Mouse (Mus musculus): ENCODE measurements around the gene Fpgt. TPM values are rescaled to one million over a fixed set of nuclear protein-coding genes. Genes with fewer than 3 reads are reported as not detected.

Fpgt gene
- total RNA-seq (2021) = 1 to 10 TPM; 4.6 to 5.3 TPM
- long read RNA-seq, experiment 1, partial matches to known transcripts = 0 of 2 reads
- long read RNA-seq, experiment 1, other reads (novel, unspliced or antisense) = 0 of 2 reads
- long read RNA-seq, experiment 2 = 0 reads

DNA sequence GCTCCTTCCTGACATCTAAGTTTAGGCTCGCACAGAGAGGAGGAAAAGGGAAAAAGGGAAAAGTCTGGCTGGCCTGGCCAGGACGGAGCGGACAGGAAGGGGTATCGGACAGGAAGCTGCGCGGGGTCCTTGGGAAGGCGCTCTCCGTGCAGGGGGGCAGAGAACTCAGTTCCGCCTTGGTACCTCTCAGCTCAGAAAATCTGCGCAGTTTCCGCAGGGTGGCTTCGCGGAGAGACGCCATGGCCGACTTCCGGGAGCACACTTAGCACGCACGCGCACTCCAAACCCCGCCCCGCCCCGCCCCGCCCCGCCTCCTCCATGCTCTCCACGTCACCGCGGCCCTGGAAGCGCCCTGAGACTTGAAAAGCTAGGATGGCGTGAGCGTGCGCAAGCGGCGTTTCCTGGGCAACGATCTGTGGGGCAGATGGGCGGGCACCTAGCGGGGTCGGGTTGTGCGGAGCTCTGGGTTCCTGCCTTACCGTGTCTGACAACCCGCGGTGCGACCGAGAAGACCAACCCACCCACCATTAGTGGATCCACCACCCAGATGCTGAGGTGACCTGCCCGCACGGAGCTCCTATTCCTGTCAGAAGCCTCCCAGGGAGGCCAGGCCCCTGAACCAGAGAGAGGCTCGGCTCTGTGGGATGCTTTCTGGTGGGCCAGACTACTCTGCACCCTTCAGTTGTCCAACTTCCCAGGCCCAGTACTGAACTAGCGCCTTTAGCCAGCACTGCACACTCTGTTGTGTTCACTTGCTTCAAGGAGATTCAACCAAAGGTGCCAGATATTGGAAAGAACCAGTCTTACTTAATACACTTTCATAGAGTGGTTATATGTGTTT is at the start of gene Fpgt, which contains the start of gene Lrriq3:
Gene Fpgt (minus strand): TSS at position 288 of the 841 bp plus-strand sequence.
Gene Lrriq3 (plus strand): TSS at position 319 of the 841 bp plus-strand sequence.
- peak; percentile 91 for DNase-seq

GRCm38 (mm10) chr3:155141047-155141446 is 47.8 kb upstream of the Fpgt start:
- DNase-seq = no peak
- intact Hi-C loops (cut with DNase I; ENCODE audit: low total_unique reads) = no loop called here

More for the DNA sequence above, at the start of gene Fpgt, which contains the start of gene Lrriq3:
- intact Hi-C loops (cut with DNase I; ENCODE audit: low total_unique reads) = no loop called here

- intact Hi-C loops (cut with DNase I; ENCODE audit: low total_unique reads) = no loop called here
- no peak for DNase-seq
Measured at GRCm38 (mm10) chr3:155137737-155138136, 44.5 kb upstream of the Fpgt start.

GRCm38 (mm10) chr3:155105957-155106356 is 12.8 kb upstream of the Fpgt start:
- no peak for DNase-seq
- intact Hi-C loops (cut with DNase I; ENCODE audit: low total_unique reads) = no loop called here

GRCm38 (mm10) chr3:155099266-155099665 is 6.1 kb upstream of the Fpgt start:
- intact Hi-C loops (cut with DNase I; ENCODE audit: low total_unique reads) = no loop called here
- DNase-seq = no peak

DNA sequence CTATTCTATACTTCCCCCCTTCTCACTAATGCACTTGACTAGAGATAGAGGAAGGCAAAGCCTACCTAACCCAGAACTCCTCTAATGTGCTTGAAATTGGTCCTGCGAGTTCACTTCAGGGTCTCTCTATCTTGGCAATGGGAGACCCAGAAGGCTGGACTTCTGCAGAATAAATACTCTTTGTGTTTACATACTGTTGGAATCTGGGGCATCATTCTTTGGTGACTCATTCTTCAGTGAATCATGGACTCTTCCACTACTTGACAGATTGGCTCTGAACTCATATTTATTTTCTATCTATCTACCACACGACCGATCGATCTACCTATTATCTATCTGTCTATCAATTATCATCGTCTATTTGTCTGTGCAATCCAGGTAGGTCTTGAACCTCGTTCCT is 1.1 kb downstream of the Fpgt start:
- intact Hi-C loops (cut with DNase I; ENCODE audit: low total_unique reads) = no loop called here
- DNase-seq = no peak

DNA sequence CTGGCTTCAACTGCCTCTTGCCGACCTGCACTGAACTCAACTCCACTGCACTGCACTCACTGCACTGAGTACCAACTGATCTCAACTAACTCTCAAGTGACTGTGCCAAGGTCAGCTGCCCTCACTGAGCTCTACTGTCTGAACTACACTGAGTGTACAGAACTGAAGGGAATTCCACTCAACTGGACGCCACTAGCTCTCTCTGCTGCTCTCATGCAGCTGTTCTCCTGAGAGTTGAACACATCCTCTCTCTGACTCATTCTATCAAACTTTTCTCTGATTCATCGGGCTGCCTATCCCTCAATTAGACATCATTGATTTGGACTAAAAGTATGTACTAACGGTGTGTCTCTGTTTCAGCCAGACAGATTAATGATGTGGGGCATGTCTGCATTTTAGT is 15.3 kb downstream of the Fpgt start:
- intact Hi-C loops (cut with DNase I; ENCODE audit: low total_unique reads) = no loop called here
- DNase-seq = no peak

DNA sequence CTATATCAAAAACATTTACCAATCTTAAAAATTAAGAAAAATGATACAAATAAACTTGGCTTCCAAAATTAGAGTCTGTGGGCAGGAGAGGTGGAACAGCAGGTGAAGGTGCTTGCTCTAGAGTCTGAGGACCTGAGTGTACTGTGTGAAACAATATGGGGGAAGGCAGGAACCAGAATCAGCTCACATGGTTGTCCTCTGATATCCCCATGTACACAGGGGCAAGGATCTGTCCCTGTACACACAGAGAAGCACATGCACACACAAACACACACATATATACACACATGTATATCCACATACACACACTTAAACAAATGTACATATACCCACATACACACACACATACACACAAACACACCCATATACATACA is 33.8 kb downstream of the Fpgt start:
- no peak for DNase-seq
- intact Hi-C loops (cut with DNase I; ENCODE audit: low total_unique reads) = no loop called here

DNA sequence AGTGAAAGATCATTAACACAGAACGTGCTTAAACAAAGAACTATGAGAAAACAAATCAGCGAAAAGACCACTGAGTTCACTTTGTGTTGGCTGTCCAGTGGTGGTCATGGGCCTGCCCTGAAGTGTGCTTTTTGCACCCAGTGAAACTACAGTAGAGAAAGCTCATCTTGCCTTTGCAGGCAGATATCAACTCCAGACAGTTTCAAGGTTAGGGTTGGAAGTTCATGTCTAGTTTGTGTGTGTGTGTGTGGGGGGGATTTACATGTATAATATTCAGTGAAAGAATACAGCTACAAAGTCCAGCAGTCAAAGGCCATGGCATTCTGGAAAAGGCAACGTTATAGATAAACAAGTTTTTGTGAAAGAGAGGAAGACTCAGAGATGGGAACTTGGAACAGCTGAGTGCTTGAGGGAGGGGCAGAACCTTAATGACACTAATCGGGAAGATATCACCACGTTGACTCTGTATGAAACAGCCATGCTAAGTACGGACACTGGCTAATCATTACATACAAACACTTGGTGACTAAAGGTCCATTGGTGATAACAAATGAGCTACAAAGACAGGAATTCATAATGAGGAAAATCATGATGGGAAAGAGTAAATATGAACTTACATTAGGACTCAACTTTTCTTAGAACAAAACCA is 34.3 kb downstream of the Fpgt start:
- intact Hi-C loops (cut with DNase I; ENCODE audit: low total_unique reads) = no loop called here
- DNase-seq = no peak

DNA sequence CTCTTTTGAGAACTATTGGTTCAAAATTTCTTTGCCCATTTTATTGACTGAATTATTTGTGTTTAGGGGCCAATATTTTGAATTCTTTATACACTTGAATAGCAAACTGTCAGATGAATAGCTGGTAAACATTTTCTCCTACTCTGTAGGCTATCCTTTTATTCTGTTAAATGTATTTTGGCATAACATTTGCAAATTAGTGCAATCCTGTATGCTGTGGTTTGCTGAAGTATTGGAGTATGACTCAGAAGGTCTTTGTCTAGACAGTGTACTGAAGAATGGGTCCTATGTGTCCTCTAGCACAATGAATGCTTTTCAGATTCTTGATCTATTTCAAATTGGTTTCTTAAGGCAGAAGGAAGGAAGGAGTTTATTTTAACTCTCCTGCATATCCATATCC is 35.6 kb downstream of the Fpgt start:
- DNase-seq = no peak
- intact Hi-C loops (cut with DNase I; ENCODE audit: low total_unique reads) = no loop called here

- intact Hi-C loops (cut with DNase I; ENCODE audit: low total_unique reads) = no loop called here
- DNase-seq = no peak
Measured at GRCm38 (mm10) chr3:155056606-155057005, 36.6 kb downstream of the Fpgt start.

DNA sequence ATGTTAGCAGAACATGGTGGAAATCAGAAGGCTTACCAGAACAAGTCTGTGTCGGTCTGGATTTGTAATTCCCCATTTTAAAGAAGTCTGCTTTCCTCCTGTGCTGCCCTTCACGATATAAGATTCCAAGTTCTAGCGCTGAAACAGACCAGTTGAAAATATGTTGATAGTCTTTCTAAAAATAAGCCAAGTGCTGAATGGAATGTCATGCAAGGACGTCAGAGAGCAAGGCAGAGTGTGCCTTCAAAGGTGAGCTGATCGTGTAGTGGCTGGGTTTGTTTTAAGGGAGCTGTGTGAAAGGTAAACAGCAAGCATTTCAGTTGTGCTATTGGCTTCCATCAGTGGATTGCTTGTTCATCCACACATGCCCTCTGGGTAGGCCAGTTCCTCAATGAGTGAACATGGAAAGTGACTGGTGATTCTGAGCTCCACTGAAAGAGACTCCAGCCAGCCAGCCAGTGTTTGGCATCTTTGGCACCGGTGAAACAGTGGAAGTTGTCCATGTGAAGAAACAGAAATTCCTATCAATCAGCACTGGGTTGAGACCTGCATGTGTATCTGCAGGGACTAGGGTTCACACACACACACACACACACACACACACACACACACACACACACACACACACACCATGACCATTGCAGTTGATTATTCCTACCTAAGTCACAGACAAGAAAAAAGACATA is 37.8 kb downstream of the Fpgt start, which contains the start of gene Tnni3k:
Gene Tnni3k (minus strand): TSS at position 177 of the 686 bp plus-strand sequence.
- no peak for DNase-seq
- intact Hi-C loops (cut with DNase I; ENCODE audit: low total_unique reads) = no loop called here

GRCm38 (mm10) chr3:155053189-155053588 is 40.0 kb downstream of the Fpgt start:
- DNase-seq = no peak

DNA sequence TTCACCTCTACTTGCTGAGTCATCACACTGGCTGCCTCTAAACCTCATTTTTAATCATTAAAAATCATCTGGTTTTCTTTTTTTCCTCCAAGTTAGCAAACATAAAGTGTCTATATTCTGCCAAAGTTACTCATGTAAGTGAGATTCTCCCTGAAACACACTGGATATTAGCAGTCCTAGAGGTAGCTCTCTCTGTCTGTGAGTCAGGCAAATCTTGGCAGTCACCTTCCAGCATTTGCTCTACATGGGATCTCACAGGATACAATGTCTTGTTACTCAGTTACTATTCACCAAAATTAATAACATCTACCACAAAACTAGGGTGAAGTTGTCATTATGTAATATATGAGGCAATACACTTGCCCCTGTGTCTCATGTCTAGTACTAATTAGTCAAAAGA is 41.2 kb downstream of the Fpgt start:
- no peak for DNase-seq
- intact Hi-C loops (cut with DNase I; ENCODE audit: low total_unique reads) = no loop called here

More at GRCm38 (mm10) chr3:155053189-155053588, 40.0 kb downstream of the Fpgt start:
- intact Hi-C loops (cut with DNase I; ENCODE audit: low total_unique reads) = no loop called here

DNA sequence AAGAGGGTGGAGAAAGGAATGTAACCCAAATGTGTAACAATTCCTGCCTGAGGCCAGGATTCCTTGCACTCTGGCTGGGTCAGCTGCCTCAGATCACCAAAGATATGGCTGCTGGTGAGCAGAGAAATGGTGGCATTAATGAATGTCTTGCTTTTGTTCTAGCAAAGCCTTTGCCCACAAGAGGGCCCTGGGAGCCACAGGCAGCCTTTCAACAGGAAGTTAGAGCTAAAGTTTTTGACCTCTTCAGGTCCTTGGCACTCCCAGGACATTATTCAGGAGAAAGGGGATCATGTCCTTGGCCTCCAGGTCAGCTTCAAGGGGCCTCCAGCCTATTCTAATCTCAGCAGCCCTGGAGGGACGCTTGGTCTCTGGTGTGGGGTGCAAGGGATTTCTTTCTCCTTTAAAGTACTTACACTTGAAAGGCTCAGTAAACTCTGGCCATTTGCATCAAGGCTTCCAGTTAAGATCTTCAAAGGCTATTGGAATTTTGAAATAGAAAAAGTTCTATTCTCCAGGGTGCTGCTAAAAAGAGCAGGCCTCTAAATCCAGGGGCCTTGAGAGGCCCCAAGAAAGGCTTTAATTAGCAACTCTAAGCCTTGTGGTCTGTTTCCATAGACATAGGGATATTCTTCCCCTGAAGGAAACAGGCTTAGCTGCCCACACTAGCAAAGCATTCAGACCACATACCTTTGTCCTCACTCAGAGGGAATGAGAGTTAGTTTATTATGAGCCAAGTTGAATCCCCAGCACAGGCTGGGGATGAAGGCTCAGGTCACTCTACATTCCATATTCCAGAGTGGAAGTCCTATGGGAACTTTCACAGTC is 54.0 kb downstream of the Fpgt start:
- DNase-seq = no peak
- intact Hi-C loops (cut with DNase I; ENCODE audit: low total_unique reads) = no loop called here
